Mouse (Mus musculus) ES-E14 (cell line): ENCODE results near the gene Zcchc17. TPM values are rescaled to one million over a fixed set of nuclear protein-coding genes. Genes with fewer than 3 reads are reported as not detected.

ENCODE experiments used
- DNase-seq: peaks from one replicate; pipeline ENCODE4 v3.0.0-alpha.2; 2013; ENCODE audit warnings: low read depth, low spot score
- H3K27ac ChIP-seq: 2 replicates; pipeline ENCODE4 v1.5.1; 2012; ENCODE audit warnings: low read depth, mild to moderate bottlenecking, low read length, moderate library complexity, mixed read lengths; ENCODE audit not compliant: poor library complexity, insufficient read depth, severe bottlenecking
- H3K36me3 ChIP-seq: 2 replicates; pipeline ENCODE4 v1.6.1; 2012; ENCODE audit warnings: mild to moderate bottlenecking, low read length, moderate library complexity, mixed read lengths; ENCODE audit not compliant: control insufficient read depth, poor library complexity, insufficient read depth, severe bottlenecking
- H3K4me1 ChIP-seq, 2 experiments: fragments of 150-350 bp in 1 of 2; sonication (generic) in 1 of 2; 2 replicates each; pipeline ENCODE4 v1.6.1; 2012; ENCODE audit warnings: low read length in 2 of 2, mild to moderate bottlenecking in 1 of 2, mixed read lengths in 1 of 2; ENCODE audit not compliant: control insufficient read depth in 2 of 2, insufficient read depth in 2 of 2, poor library complexity in 1 of 2
- H3K4me3 ChIP-seq, 2 experiments: fragments of 150-350 bp in 1 of 2; sonication (generic) in 1 of 2; 2 replicates each; pipeline ENCODE4 v1.5.1; 2012; ENCODE audit warnings: low read length in 2 of 2, low read depth in 1 of 2, mild to moderate bottlenecking in 1 of 2, mixed read lengths in 1 of 2; ENCODE audit not compliant: insufficient read depth in 1 of 2, poor library complexity in 1 of 2, severe bottlenecking in 1 of 2
- H3K9ac ChIP-seq: 2 replicates; pipeline ENCODE4 v1.6.1; 2012; ENCODE audit warnings: low read depth, mild to moderate bottlenecking, low read length, mixed read lengths; ENCODE audit not compliant: poor library complexity, insufficient read depth, severe bottlenecking
- H3K9me3 ChIP-seq: fragments of 150-350 bp; sonication (generic); 2 replicates; pipeline ENCODE4 v1.6.1; 2012; ENCODE audit warnings: low read depth, mild to moderate bottlenecking, low read length; ENCODE audit not compliant: control insufficient read depth, insufficient read depth
- CHD2 ChIP-seq: IDR thresholded peaks from 2 replicates; pipeline ENCODE4 v1.6.1; 2014; ENCODE audit warnings: mild to moderate bottlenecking, low read depth, low read length, inconsistent platforms
- HCFC1 ChIP-seq: IDR thresholded peaks from 2 replicates; pipeline ENCODE4 v1.6.1; 2012; ENCODE audit warnings: low read length, inconsistent platforms, borderline replicate concordance; ENCODE audit not compliant: insufficient read depth
- MAFK ChIP-seq: IDR thresholded peaks from 2 replicates; pipeline ENCODE4 v1.6.1; 2014; ENCODE audit warnings: mild to moderate bottlenecking, low read depth, low read length, inconsistent platforms; ENCODE audit not compliant: insufficient read depth
- ZC3H11A ChIP-seq: IDR thresholded peaks from 2 replicates; pipeline ENCODE4 v1.6.1; 2012; ENCODE audit warnings: low read depth, mild to moderate bottlenecking, inconsistent platforms, low read length, borderline replicate concordance
- ZNF384 ChIP-seq: IDR thresholded peaks from 2 replicates; pipeline ENCODE4 v1.6.1; 2012; ENCODE audit warnings: low read depth, low read length, inconsistent platforms
- in situ Hi-C, 2 experiments: fragments of 600-800 bp; cut with MboI; formaldehyde crosslinking; loops; one replicate each; pipeline ENCODE4 v1.15.1; 2025; ENCODE audit warnings: low sequenced_read_pairs in 2 of 2, inconsistent platforms in 1 of 2; ENCODE audit not compliant: unreplicated experiment in 2 of 2
- total RNA-seq: library from RNA; depleted of rRNA; stranded (reverse); fragments of 300-350 nt; gene quantifications from 2 replicates; pipeline ENCODE4 v1.2.3, GENCODE M21; 2012

The Zcchc17 gene
- total RNA-seq, 1 experiment = 33.3 TPM

DNA sequence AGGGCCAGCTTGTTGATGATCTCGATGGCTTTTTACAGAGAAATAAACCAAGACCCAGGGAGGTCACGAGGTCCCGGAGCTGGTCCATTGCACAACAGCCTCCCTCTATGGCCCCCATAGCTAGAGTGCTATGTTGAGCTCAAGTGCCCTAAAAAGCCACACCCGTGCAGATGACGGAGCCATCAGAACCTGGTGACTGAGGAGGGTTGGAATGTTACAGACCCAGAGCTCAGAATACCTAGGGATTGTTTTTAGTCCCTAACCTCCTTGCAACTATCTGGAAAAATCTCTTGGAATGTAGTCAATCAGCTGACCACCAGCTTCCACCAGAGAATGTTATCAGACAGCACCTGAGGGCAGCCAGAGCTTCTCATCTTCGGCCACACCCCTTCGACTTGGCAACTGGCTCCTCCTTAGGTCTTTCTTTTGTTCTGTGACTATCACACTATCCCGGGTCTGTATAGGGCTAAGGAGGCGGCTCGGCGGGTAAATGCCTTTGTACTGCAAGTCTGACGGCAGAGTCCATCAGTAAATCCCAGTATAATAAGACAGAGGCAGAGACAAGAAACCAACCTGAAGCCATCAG is 57.4 kb downstream of the Zcchc17 start:
- in situ Hi-C loops = no loop called here
- Histone ChIP-seq H3K9me3 (no peaks in the 10 kb centered on the region), H3K27ac (no peak overlapping the region), H3K4me1 (peaks cover 18 to 49% of the 10 kb centered on the region in 2 experiments), H3K9ac (no peak overlapping the region), H3K36me3 (no peaks in the 10 kb centered on the region), H3K4me3 (no peak overlapping the region)
- peak; percentile 68 for DNase-seq
- TF ChIP-seq CHD2 (no peak), HCFC1 (no peak), MAFK (no peak), ZC3H11A (no peak), ZNF384 (no peak)

DNA sequence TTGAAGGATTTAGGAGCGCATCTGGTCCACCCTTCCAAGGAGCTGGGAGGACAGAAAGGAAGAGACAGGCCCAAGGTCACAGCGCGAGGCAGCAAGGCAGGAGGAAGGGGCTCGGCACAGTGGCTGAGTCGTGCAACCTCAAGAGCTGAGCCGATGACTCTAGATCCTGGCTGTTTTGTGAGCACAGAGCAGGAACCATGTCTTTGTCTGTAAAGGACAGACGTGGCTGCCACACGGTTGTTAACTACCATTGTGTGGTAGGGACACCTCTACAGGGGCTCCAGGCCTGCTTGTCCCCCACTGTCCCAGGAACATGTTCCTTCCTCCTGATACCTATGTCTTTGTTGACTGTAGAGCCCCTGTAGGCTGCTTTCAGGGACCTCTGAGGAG is 60.1 kb downstream of the Zcchc17 start:
- Histone ChIP-seq H3K27ac (no peak overlapping the region), H3K9me3 (no peaks in the 10 kb centered on the region), H3K4me1 (peaks cover 14 to 32% of the 10 kb centered on the region in 2 experiments), H3K4me3 (peak overlapping the region in 1 of 2 experiments; percentile 34; a peak in 2 of 4 replicates), H3K36me3 (no peaks in the 10 kb centered on the region), H3K9ac (peak overlapping the region; percentile 36)
- TF ChIP-seq HCFC1 (no peak), ZNF384 (no peak), ZC3H11A (no peak), MAFK (no peak), CHD2 (no peak)
- in situ Hi-C loops = no loop called here
- no peak for DNase-seq

DNA sequence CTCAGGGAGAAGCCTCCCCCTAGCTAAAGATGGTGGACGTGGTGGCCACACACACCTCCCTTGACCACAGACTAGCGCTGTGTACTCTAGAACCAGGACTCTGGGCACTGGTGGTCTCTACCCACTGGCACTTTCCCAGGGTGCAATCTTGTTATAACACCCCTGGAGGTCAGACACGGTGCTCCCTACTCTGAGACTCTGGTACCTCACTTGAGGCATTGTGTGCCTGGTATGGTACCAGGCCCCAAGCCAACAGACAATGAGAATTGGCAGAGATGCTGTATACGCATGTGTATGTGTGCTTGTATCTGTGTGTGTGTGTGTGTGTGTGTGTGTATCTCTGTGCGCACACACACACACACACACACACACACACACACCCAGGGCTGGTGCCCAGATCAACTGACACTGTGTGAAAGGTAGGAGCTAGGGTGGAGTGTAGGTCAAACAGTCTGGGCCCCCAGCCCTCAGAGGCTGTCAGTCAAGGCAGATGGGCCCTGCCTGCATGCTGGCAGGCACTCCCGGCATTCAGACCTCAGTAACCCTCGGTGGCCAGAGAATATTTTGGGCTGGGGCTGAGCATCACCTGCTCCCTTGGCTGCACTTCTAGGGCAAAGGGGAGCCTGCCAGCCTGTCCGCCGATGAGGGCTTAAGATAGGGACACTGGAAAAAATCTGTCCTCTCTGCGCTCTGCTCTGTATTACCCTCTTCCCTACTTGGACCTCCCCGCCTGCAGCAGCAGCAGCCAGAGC is 60.7 kb downstream of the Zcchc17 start:
- Histone ChIP-seq H3K9me3 (no peaks in the 10 kb centered on the region), H3K4me3 (peak overlapping the region in 1 of 2 experiments; percentile 34; a peak in 2 of 4 replicates), H3K9ac (peak overlapping the region; percentile 36), H3K36me3 (no peaks in the 10 kb centered on the region), H3K4me1 (peaks cover 14 to 28% of the 10 kb centered on the region in 2 experiments), H3K27ac (no peak overlapping the region)
- no peak for DNase-seq
- in situ Hi-C loops = no loop called here
- no peak for TF ChIP-seq ZNF384

DNA sequence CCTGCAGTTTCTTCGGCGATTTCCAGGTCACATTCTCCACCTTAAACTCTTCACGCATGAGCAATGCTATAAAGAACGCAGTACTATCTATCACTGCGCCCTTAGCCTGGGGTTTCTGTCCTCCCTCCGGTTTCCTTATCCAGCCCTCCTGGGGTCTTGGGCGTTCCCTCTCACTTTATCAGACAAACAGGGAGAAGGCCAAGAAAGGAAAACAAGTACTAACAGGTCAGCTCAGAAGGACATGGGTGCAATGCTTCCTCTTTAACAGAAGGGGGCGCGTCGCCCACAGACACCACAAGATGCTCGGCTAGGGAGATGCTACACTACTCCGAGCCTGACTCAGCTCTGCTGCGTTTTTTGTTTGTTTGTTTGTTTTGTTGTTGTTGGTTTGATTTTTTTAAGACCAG is 62.6 kb downstream of the Zcchc17 start:
- H3K9me3 ChIP-seq = no peaks in the 10 kb centered on the region
- H3K27ac ChIP-seq = no peak overlapping the region
- H3K4me1 ChIP-seq = peaks cover 11 to 23% of the 10 kb centered on the region in 2 experiments; a peak in 3 of 4 replicates
- in situ Hi-C loops = no loop called here
- TF ChIP-seq HCFC1 (no peak), ZC3H11A (peak; percentile 32), ZNF384 (no peak), MAFK (peak; percentile 45; the same call in 1 of the 2 replicates)
- no peak overlapping the region for H3K4me3 ChIP-seq
- no peak overlapping the region for H3K9ac ChIP-seq
- H3K36me3 ChIP-seq = no peaks in the 10 kb centered on the region
- peak; percentile 86 for DNase-seq
